Mouse (Mus musculus) lung, postnatal 0 days (tissue): ENCODE measurements around the gene Gpr150.

Experiments
- CTCF ChIP-seq: IDR thresholded peaks from 2 replicates; pipeline ENCODE4 v1.5.1; 2016; ENCODE audit warnings: antibody characterized with exemption, mild to moderate bottlenecking
- EP300 ChIP-seq: IDR thresholded peaks from 2 replicates; pipeline ENCODE4 v1.6.1; 2016; ENCODE audit warnings: antibody characterized with exemption, mild to moderate bottlenecking, control low read depth

DNA sequence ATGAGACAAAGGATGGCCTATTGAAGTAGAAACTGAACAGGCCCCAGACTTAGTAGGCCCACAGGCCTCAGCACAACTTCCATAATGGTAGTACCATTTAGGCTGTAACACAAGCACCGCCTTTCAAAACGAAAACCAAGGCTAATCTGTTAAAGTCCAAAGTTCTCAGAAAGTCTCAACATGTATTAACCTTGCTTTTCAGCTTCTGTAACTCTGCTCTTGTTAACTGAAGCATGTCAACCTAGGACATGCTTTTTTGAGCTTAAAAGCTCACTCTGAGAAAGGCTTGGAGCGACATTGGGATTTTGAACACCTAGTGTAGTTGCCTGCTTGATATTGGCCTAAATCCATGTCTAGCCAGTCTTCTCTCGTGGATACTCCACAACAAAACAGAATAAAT, 2.8 kb upstream of the Gpr150 start:
- TF ChIP-seq CTCF: no peak
- TF ChIP-seq EP300: no peak
